Mouse (Mus musculus) liver, adult 2 months (tissue): ENCODE results near the gene Stx12.

ENCODE experiments used
- CTCF ChIP-seq: fragments of 200-500 bp; IDR thresholded peaks from 2 replicates; pipeline ENCODE4 v1.5.1; 2011; ENCODE audit warnings: low read depth, low read length, control low read depth
- POLR2A ChIP-seq: fragments of 200-500 bp; IDR thresholded peaks from 2 replicates; pipeline ENCODE4 v1.6.1; 2011; ENCODE audit warnings: low read length, control low read depth; ENCODE audit not compliant: insufficient read depth; ENCODE audit errors: extremely low read depth

DNA sequence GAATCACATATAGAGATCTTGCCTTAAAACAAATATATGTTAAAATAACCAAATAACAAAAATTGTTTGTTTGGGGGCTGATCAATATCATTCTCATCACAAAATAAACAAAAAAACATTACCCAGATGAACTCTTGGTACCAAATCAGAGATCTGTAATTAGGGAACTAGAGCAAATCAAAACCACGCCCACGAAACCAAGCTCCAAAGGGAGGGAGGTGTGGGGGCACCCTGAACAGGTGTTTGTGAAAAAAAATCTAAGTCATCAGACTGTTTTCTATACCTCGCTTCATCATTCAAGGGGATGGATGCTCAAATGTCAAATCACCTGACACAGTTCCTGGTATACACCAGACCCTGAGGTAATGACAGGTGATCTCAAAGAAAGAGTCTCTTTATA is 42.8 kb downstream of the Stx12 start:
- no peak for TF ChIP-seq CTCF
- no peak for TF ChIP-seq POLR2A
